Mouse (Mus musculus) gastrocnemius, postnatal 36 days (tissue): ENCODE measurements around the gene Zbtb9. TPM values are rescaled to one million over a fixed set of nuclear protein-coding genes. Genes with fewer than 3 reads are reported as not detected.

Experiments used
- microRNA-seq, 2 experiments: library from miRNA; unstranded; fragments of <30 nt; microRNA quantifications; one replicate each; pipeline ENCODE4 v1.2.0; 2021
- total RNA-seq, 2 experiments: library from RNA; stranded (reverse); gene quantifications; 2 replicates each; pipeline ENCODE4 v1.2.3; 2021

Gene Zbtb9
- total RNA-seq, 2 experiments from 2014 or later, result 0.94 TPM; not detected in 1

Small RNA genes within 50 kb of the gene (microRNA-seq; reads per million reads assigned to microRNA genes)
- 0 to 0.74 reads per million in 2 experiments for gene Mir3083
- gene Mir6968, result 0 to 0.36 reads per million in 2 experiments

Other genes starting within 250 kb of the Zbtb9 start
- gene Bnip1, start 192.1 kb upstream of the Zbtb9 start, total RNA-seq, result 10 to 100 TPM; 19.4 to 26.0 TPM
- not detected for gene Nkx2-5, start 128.2 kb upstream of the Zbtb9 start, total RNA-seq
- under 1 TPM; 0.49 to 0.64 TPM for gene Kifc5b, start 56.1 kb upstream of the Zbtb9 start, total RNA-seq
- 1 to 10 TPM; 5.8 to 6.3 TPM for gene Phf1, start 40.1 kb upstream of the Zbtb9 start, total RNA-seq
- 10 to 100 TPM; 82.8 to 91.1 TPM for gene Cuta, start 33.6 kb upstream of the Zbtb9 start, total RNA-seq
- 1 to 10 TPM; 3.4 to 3.5 TPM for gene Syngap1, start 31.9 kb upstream of the Zbtb9 start, total RNA-seq
- 10 to 100 TPM; 20.9 to 21.4 TPM for gene Bak1, start 55.8 kb downstream of the Zbtb9 start, total RNA-seq
- gene Itpr3, start 84.1 kb downstream of the Zbtb9 start, total RNA-seq, result 1 to 10 TPM; 1.8 to 2.2 TPM
- 100 to 1,000 TPM; 374 to 378 TPM for gene Uqcc2, start 160.7 kb downstream of the Zbtb9 start, total RNA-seq
- gene Ip6k3, start 194.6 kb downstream of the Zbtb9 start, total RNA-seq, result 10 to 100 TPM; 56.6 to 86.1 TPM
- gene Lemd2, start 231.3 kb downstream of the Zbtb9 start, total RNA-seq, result 10 to 100 TPM; 17.8 to 20.4 TPM